Mouse (Mus musculus) neural tube, embryonic 15.5 days (tissue): ENCODE data around the gene Arhgap40. TPM values are rescaled to one million over a fixed set of nuclear protein-coding genes. Genes with fewer than 3 reads are reported as not detected.
A peak's percentile ranks its signal among the peaks of the same experiment; 100 is the strongest.

ENCODE experiments used
- ATAC-seq: fragments of 200-750 bp; cut with Nextera tagmentation; 2 replicates; pipeline ENCODE4 v1.8.0; 2017; ENCODE audit warnings: mild to moderate bottlenecking, moderate TSS enrichment, moderate library complexity; ENCODE audit not compliant: low FRiP score
- H3K27ac ChIP-seq: fragments of 300-500 bp; sonication (generic); replicated peaks from 2 replicates; pipeline ENCODE4 v1.5.1; 2015; ENCODE audit warnings: mild to moderate bottlenecking, inconsistent platforms
- H3K27me3 ChIP-seq: fragments of 300-500 bp; sonication (generic); replicated peaks from 2 replicates; pipeline ENCODE4 v1.6.1; 2015; ENCODE audit warnings: inconsistent platforms
- H3K36me3 ChIP-seq: fragments of 300-500 bp; sonication (generic); 2 replicates; pipeline ENCODE4 v1.6.1; 2015; ENCODE audit warnings: inconsistent platforms
- H3K4me1 ChIP-seq: fragments of 300-500 bp; sonication (generic); 2 replicates; pipeline ENCODE4 v1.6.1; 2015; ENCODE audit warnings: inconsistent platforms
- H3K4me2 ChIP-seq: fragments of 300-500 bp; sonication (generic); 2 replicates; pipeline ENCODE4 v1.6.1; 2015; ENCODE audit warnings: inconsistent platforms, mild to moderate bottlenecking, moderate library complexity
- H3K4me3 ChIP-seq: fragments of 300-500 bp; sonication (generic); replicated peaks from 2 replicates; pipeline ENCODE4 v1.5.1; 2015; ENCODE audit warnings: mild to moderate bottlenecking, inconsistent platforms
- H3K9ac ChIP-seq: fragments of 300-500 bp; sonication (generic); replicated peaks from 2 replicates; pipeline ENCODE4 v1.6.1; 2015; ENCODE audit warnings: mild to moderate bottlenecking, inconsistent platforms
- H3K9me3 ChIP-seq: fragments of 300-500 bp; sonication (generic); replicated peaks from 2 replicates; pipeline ENCODE4 v1.6.1; 2016; ENCODE audit warnings: inconsistent platforms
- WGBS: fragments of 180-500 bp; shearing (Covaris S2); methylation state at CpG from one replicate; pipeline ENCODE4 v1.1.7; 2015; ENCODE audit warnings: mixed read lengths; 5-methylcytosine and 5-hydroxymethylcytosine counted together
- polyA plus RNA-seq: library from polyadenylated mRNA; unstranded; fragments of >200 nt; fragmentation: Nextera tagmentation; extraction: Ambion mirVana; gene quantifications from 2 replicates; pipeline ENCODE4 v1.2.1, GENCODE M21; 2015

Gene Arhgap40
- polyA plus RNA-seq, 1 experiment from 2014 or later: 1.2 TPM

DNA sequence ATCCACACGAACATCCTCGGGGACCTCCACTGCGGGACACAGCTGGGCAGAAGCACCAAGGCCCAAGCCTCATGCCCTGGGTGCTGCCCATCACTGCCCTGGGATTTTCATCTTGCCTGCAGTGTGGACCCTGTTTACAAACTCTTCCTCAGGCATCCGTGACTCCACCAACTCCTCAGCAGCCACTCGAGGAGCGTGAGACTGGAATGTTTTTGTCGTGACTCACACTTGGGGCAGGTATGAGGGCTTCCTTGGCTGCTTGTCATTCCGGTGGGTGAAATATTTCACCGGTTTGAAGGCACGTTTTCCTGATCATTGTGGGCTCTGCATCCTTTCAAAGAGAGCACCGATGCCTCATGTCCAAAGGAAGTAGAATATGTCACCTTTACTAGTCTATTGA is 6.5 kb downstream of the Arhgap40 start:
- H3K9ac ChIP-seq: no peak overlapping the region
- H3K36me3 ChIP-seq: no peaks in the 10 kb centered on the region
- H3K4me1 ChIP-seq: no peaks in the 10 kb centered on the region
- no peak overlapping the region for H3K27ac ChIP-seq
- H3K4me3 ChIP-seq: no peak overlapping the region
- H3K4me2 ChIP-seq: no peak overlapping the region
- H3K27me3 ChIP-seq: no peaks in the 10 kb centered on the region
- WGBS: 86% methylated on average over 11 of the region's 11 CpGs
- ATAC-seq: no peak
- H3K9me3 ChIP-seq: no peaks in the 10 kb centered on the region

DNA sequence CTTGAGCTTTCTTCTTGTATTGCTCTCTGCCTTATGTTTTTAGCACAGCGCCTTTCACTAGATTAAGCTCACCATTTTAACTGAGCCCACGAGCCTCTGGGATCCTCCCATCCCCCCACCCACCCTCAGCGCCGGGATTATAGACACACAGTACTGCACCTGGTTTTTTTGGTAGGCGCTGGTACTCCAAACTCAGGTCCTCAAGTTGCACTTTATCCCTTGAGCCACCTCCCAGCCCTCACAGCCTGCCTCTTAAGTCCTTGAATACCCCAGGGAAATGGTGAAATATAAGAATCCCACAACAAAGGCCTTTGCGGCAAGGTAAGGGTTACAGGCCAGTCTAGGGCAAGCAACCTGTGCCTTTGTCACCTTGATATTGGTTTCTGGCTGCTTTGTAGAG is 7.2 kb downstream of the Arhgap40 start:
- H3K36me3 ChIP-seq: no peaks in the 10 kb centered on the region
- H3K4me2 ChIP-seq: no peak overlapping the region
- H3K4me3 ChIP-seq: no peak overlapping the region
- ATAC-seq: no peak
- 85% methylated on average over 6 of the region's 6 CpGs for WGBS
- H3K4me1 ChIP-seq: no peaks in the 10 kb centered on the region
- H3K9ac ChIP-seq: no peak overlapping the region
- H3K27me3 ChIP-seq: no peaks in the 10 kb centered on the region
- no peak overlapping the region for H3K27ac ChIP-seq
- H3K9me3 ChIP-seq: no peaks in the 10 kb centered on the region

DNA sequence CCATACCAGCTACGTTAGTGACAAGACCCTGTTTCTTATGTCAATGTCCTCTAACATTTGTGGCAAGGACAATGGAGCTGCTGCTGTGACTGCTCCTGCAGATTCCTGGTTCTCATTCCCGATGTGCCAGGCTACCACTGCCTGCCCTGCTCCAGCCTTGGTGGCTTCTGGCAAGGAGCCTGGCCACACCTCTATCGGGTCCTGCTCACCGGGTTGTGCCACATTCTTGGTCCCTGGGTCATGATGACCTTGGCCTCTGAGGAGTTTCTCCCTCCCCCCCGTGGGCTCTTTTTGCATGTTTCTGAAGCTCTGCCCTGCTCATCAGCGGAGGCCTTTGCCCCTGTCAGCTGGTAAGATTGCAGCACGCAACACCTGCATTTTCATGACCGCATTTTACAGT is 10.5 kb downstream of the Arhgap40 start:
- Histone ChIP-seq H3K9ac (no peak overlapping the region), H3K36me3 (no peaks in the 10 kb centered on the region), H3K9me3 (no peaks in the 10 kb centered on the region), H3K27ac (no peak overlapping the region), H3K4me3 (no peak overlapping the region), H3K4me1 (no peaks in the 10 kb centered on the region), H3K4me2 (no peak overlapping the region), H3K27me3 (no peaks in the 10 kb centered on the region)
- 83% methylated on average over 8 of the region's 8 CpGs for WGBS
- ATAC-seq: no peak

DNA sequence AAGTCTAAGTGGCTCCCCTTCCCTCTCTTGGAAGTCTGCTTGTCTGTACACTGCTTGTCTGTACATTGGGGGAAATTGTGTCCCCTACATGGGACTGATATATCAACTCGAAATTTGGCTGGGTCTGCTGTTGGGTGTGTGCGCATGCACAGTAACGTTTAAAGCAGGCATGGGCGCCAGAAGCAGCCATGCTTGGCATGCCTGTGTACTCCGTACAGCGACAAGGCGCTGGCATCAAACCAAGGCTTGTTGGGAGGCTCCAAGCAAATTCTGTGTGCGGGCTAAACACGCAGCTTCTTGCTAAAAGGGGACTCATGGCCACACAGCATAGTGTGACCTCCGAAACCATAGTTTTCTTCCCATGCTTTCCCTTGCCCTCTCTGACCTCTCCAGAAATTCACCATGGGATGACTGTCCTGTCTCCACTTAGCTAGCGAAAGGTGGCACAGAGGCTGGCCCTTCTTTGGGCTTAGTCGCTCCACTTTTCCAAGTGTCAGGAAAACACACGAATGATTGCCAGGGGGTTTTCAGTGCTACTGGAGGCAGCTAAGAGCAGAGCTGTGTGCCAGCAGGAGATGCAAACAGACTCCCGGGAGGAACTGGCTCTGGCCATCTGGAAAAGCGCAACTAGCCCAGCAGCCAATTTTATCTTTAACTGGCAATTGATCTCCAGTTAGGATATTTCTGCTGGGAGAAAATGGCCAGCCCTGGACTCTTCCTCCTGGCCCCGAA is 11.7 kb downstream of the Arhgap40 start:
- Histone ChIP-seq H3K4me2 (no peak overlapping the region), H3K27ac (no peak overlapping the region), H3K4me3 (no peak overlapping the region), H3K9me3 (no peaks in the 10 kb centered on the region), H3K36me3 (no peaks in the 10 kb centered on the region), H3K4me1 (no peaks in the 10 kb centered on the region), H3K9ac (no peak overlapping the region), H3K27me3 (no peaks in the 10 kb centered on the region)
- WGBS: 76% methylated on average over 16 of the region's 16 CpGs
- ATAC-seq: no peak; the same call in 1 of the 2 replicates

DNA sequence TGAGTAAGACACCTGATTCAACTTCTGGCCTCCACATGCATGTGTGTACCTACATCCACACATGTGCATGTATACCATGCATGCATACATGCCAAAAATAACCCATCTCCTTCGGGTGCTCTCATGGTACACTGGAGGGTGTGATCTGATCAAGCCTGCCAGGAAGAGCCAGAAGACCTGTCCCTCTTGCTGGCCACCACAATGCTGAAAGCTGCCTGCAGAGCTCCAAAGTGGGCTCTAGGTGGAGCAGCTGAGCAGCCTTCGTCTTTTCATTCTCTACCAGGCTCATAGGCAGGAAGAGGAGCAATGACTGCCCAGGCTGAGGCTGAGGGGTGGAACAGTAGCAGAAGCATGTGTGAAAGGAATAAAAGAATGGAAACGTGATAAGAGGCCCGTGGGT is 21.5 kb downstream of the Arhgap40 start:
- no peak overlapping the region for H3K27ac ChIP-seq
- H3K36me3 ChIP-seq: no peaks in the 10 kb centered on the region
- 6% methylated on average over 4 of the region's 4 CpGs for WGBS
- peak; percentile 53; the same call in 1 of the 2 replicates for ATAC-seq
- H3K4me2 ChIP-seq: no peak overlapping the region
- no peaks in the 10 kb centered on the region for H3K9me3 ChIP-seq
- H3K9ac ChIP-seq: no peak overlapping the region
- no peak overlapping the region for H3K4me3 ChIP-seq
- H3K4me1 ChIP-seq: no peaks in the 10 kb centered on the region
- no peaks in the 10 kb centered on the region for H3K27me3 ChIP-seq

DNA sequence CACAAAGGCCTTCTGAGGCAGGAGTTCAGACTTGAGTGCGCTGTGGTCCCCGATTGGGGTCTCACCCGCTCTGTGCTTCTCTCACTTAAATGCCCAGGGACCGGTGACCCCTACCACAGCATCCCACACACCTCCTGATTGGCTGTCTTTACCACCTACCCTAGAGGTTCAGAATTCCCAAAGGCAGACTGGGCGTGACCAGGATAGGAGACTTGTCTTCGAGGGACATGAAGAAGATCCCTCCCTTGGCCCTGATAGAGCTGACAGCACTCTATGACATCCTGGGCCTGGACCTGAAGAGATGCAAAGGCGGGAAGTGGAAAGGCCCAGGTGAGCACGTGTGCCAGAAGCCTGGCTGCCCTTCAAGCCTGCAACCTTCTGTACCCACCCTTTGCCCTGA is 22.0 kb downstream of the Arhgap40 start:
- no peak for ATAC-seq
- WGBS: 79% methylated on average over 8 of the region's 8 CpGs
- Histone ChIP-seq H3K9me3 (no peaks in the 10 kb centered on the region), H3K9ac (no peak overlapping the region), H3K36me3 (no peaks in the 10 kb centered on the region), H3K4me3 (no peak overlapping the region), H3K27ac (no peak overlapping the region), H3K4me1 (no peaks in the 10 kb centered on the region), H3K27me3 (no peaks in the 10 kb centered on the region), H3K4me2 (no peak overlapping the region)

DNA sequence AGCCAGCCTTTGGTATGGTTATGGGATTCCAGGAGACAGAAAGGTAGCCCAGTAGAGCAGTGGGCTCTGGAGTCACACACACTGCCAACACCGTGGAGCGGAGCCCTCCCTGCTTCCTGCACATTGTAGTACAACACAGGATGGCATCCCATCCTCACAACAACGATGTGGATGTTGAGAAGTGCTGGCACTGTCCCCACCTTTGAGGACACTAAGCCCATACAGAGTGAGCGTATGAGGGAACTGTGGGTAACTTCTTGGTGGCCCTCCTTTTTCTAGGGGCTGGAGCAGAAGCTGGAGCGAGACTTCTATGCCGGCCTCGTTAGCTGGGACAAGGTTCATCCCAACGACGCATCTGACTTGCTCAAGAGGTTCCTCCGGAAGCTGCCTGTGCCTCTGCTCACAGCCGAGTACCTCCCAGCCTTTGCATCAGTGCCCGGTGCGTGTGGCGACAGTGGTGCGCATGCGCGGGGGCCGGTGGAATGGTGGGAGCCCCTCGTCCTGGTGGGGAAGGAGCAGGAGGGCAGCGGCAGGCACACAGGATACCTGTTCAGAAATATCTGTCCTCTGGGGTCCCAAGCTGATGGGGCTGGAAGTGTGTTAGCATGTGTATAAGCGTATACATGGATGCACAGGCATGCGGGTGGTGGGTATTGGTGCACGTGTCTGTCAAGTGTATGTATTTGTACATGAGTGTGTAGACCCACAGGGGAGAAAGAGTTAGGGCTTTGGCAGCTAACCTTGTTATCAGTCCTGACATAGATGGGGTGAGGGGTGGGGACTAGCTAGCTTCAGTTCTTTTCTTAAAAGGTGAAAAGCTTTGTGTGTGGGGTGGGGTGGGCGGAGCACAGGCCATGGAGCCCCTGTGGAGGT is 27.1 kb downstream of the Arhgap40 start:
- H3K36me3 ChIP-seq: no peaks in the 10 kb centered on the region
- ATAC-seq: peak; percentile 73; the same call in 1 of the 2 replicates
- H3K4me3 ChIP-seq: 0 out of 2 replicates have a peak overlapping the region, but pooled peaks have one; percentile 12
- WGBS: 55% methylated on average over 24 of the region's 24 CpGs
- H3K27ac ChIP-seq: no peak overlapping the region
- H3K4me1 ChIP-seq: peaks cover 3% of the 10 kb centered on the region; the same call in 1 of the 2 replicates
- no peaks in the 10 kb centered on the region for H3K9me3 ChIP-seq
- peak overlapping the region; percentile 46 for H3K4me2 ChIP-seq
- H3K9ac ChIP-seq: no peak overlapping the region
- H3K27me3 ChIP-seq: no peaks in the 10 kb centered on the region

DNA sequence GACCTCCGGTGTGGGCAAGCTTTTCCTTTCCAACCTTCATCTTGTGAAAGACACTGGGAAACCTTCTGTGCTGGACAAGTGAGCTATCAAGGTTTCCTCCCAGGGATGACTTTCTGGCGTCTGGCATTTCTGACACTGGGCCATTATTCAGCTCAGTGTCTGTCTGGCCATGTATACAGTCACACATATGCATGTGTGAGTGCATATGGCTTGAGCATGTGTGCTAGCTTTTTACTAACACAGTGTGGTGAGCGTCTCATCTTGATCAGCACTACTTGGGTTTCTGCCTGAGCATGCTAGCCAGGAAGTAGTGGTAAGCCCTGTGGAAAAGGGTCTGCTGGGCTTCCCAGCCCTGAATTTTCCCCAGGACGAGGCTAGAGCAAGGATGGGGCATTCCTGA is 28.7 kb downstream of the Arhgap40 start:
- no peak overlapping the region for H3K4me3 ChIP-seq
- H3K4me1 ChIP-seq: peaks cover 4% of the 10 kb centered on the region
- ATAC-seq: no peak
- H3K27me3 ChIP-seq: no peaks in the 10 kb centered on the region
- no peak overlapping the region for H3K27ac ChIP-seq
- WGBS: 49% methylated on average over 4 of the region's 4 CpGs
- no peak overlapping the region for H3K9ac ChIP-seq
- no peak overlapping the region for H3K4me2 ChIP-seq
- H3K9me3 ChIP-seq: no peaks in the 10 kb centered on the region
- no peaks in the 10 kb centered on the region for H3K36me3 ChIP-seq

DNA sequence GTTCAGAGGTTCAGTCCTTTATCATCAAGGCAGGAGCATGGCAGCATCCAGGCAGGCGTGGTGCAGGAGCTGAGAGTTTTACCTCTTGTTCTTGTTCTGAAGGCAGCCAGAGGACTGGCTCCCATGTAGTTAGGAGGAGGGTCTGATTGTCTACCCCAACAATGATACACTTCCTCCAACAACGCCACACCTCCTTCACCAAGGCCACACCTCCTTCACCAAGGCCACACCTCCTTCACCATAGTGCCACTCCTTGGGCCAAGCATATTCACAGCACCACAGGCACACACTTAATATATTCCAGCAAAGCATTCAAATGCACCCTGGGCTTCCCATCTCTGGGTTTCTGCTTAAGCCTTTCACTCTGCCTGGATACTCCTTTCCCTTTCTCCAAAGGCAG is 32.7 kb downstream of the Arhgap40 start:
- Histone ChIP-seq H3K4me3 (no peak overlapping the region), H3K4me1 (peaks cover 7% of the 10 kb centered on the region), H3K9me3 (no peaks in the 10 kb centered on the region), H3K4me2 (no peak overlapping the region), H3K27me3 (0 out of 2 replicates have a peak, but pooled peaks cover 9% of the 10 kb centered on the region), H3K9ac (no peak overlapping the region), H3K27ac (no peak overlapping the region), H3K36me3 (no peaks in the 10 kb centered on the region)
- WGBS: 73% methylated on average over 2 of the region's 2 CpGs
- no peak for ATAC-seq

DNA sequence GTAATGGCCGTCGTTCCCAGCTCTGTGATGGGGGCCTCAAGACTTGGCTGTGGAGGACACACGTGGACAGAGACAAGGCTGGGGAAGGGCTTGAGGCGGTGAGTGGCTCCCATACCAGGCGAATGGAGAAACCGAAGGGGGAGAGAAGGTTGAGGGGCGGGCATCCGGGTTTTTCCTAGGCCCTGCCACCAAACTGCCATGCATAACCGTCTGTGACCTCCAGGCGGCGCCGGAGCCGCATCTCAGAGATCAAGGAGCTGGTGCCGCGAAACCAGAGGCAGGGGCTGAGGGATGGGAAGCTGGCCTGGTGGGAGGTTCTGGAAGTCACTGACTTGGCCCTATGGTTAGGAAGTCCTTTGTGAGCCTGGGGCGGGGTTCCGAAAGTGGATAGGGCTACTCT is 34.2 kb downstream of the Arhgap40 start:
- Histone ChIP-seq H3K4me3 (no peak overlapping the region), H3K36me3 (no peaks in the 10 kb centered on the region), H3K9ac (0 out of 2 replicates have a peak overlapping the region, but pooled peaks have one; percentile 34), H3K27me3 (peaks cover 21% of the 10 kb centered on the region; the same call in 1 of the 2 replicates), H3K27ac (no peak overlapping the region), H3K9me3 (no peaks in the 10 kb centered on the region), H3K4me2 (peak overlapping the region; percentile 37), H3K4me1 (peaks cover 9% of the 10 kb centered on the region)
- WGBS: 3% methylated on average over 17 of the region's 17 CpGs
- peak; percentile 61; the same call in 1 of the 2 replicates for ATAC-seq

DNA sequence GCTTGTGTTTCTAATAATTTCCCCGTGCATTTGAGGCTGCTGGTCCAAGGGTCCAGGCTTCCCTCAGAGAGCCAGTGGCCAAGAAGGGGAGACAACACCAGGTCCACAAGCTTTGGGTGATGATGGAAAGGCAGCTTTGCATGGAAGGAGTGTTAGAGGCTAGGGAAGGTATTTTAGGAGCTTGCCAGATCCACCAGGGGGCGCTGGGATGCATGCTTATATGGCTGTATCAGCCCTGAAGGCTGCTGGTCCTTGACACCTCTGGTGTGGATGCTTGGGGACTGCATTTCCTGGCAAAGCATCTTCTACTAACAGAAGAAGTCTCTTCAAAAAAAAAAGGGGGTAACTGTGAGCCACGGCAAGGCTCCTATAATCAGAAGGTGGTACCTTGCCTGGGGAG is 37.5 kb downstream of the Arhgap40 start:
- Histone ChIP-seq H3K27ac (no peak overlapping the region), H3K36me3 (no peaks in the 10 kb centered on the region), H3K9ac (no peak overlapping the region), H3K9me3 (no peaks in the 10 kb centered on the region), H3K27me3 (peaks cover 41% of the 10 kb centered on the region), H3K4me1 (peaks cover 23% of the 10 kb centered on the region), H3K4me3 (no peak overlapping the region), H3K4me2 (no peak overlapping the region)
- peak; percentile 45; the same call in 1 of the 2 replicates for ATAC-seq
- 2% methylated on average over 3 of the region's 3 CpGs for WGBS

DNA sequence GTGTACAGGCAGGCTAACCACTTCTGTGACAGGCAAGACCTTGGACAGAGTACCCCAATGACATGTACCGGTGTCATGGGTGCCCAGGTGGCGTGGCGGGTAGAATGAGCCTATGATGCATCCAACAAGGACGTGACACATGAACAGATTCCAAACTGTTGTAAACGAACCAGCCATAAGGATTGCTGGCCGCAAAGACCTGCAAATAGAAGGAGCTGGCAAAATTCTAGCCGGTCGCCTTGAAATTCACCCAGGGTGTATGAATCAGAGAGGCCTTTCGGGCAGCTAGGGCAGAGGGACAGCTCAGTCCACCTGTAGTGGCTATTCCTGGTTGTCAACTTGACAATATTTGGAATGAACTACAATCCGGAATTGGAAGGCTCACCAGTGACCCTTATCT is 41.8 kb downstream of the Arhgap40 start:
- Histone ChIP-seq H3K9me3 (no peaks in the 10 kb centered on the region), H3K4me2 (no peak overlapping the region), H3K9ac (no peak overlapping the region), H3K4me1 (peaks cover 31% of the 10 kb centered on the region), H3K27ac (no peak overlapping the region), H3K4me3 (no peak overlapping the region), H3K27me3 (peaks cover 46% of the 10 kb centered on the region), H3K36me3 (no peaks in the 10 kb centered on the region)
- ATAC-seq: no peak
- WGBS: 22% methylated on average over 10 of the region's 10 CpGs
